Mouse (Mus musculus): ENCODE measurements at regions not wholly inside any gene's neighbourhood (a gene's known extent, or its start where the extent isn't known, plus 50 kb on each side); places are given as distances from the start of the nearest gene placed in this dataset.
A peak's percentile ranks its signal among the peaks of the same experiment; 100 is the strongest.

- DNase-seq = peak in 1 of 2 experiments; percentile 18
- intact Hi-C loops (cut with DNase I) = no loop called here
These were observed 455.7 kb upstream of the Zeb2 start for GRCm38 (mm10) chr2:45572906-45573305.

GRCm38 (mm10) chr2:45554707-45555106 lies 437.5 kb upstream of the Zeb2 start:
- intact Hi-C loops (cut with DNase I) = no loop called here
- no peak for DNase-seq

GRCm38 (mm10) chr2:45541394-45541793 lies 424.2 kb upstream of the Zeb2 start:
- intact Hi-C loops (cut with DNase I) = no loop called here
- DNase-seq = no peak

GRCm38 (mm10) chr2:45538950-45539349 lies 421.8 kb upstream of the Zeb2 start:
- intact Hi-C loops (cut with DNase I) = no loop called here
- DNase-seq = no peak

GRCm38 (mm10) chr2:45537722-45538121 lies 420.5 kb upstream of the Zeb2 start:
- intact Hi-C loops (cut with DNase I) = no loop called here

GRCm38 (mm10) chr2:45534806-45535205 lies 417.6 kb upstream of the Zeb2 start:
- peak; percentile 34 to 37 for DNase-seq
- intact Hi-C loops (cut with DNase I) = no loop called here

More at GRCm38 (mm10) chr2:45537722-45538121, 420.5 kb upstream of the Zeb2 start:
- no peak for DNase-seq

GRCm38 (mm10) chr2:45522310-45522709 lies 405.1 kb upstream of the Zeb2 start:
- intact Hi-C loops (cut with DNase I) = no loop called here
- DNase-seq = no peak

GRCm38 (mm10) chr2:45519550-45520152 lies 402.5 kb upstream of the Zeb2 start:
- DNase-seq = no peak
- intact Hi-C loops (cut with DNase I) = loop anchor here (10.0 kb wide), 1 partner anchor 925 kb away; no protein-coding TSS in a partner anchor

- intact Hi-C loops (cut with DNase I) = loop anchor here (10.0 kb wide), 1 partner anchor 930 kb away; no protein-coding TSS in a partner anchor
- DNase-seq = peak in 1 of 2 experiments; percentile 20
These were observed 397.3 kb upstream of the Zeb2 start for GRCm38 (mm10) chr2:45514290-45515180.

GRCm38 (mm10) chr2:45512852-45513251 lies 395.7 kb upstream of the Zeb2 start:
- intact Hi-C loops (cut with DNase I) = loop anchor here (10.0 kb wide), 1 partner anchor 932 kb away; no protein-coding TSS in a partner anchor
- DNase-seq = no peak

GRCm38 (mm10) chr2:45511791-45512190 lies 394.6 kb upstream of the Zeb2 start:
- no peak for DNase-seq

GRCm38 (mm10) chr2:45504468-45504867 lies 387.3 kb upstream of the Zeb2 start:
- no peak for DNase-seq
- intact Hi-C loops (cut with DNase I) = no loop called here

More at GRCm38 (mm10) chr2:45511791-45512190, 394.6 kb upstream of the Zeb2 start:
- intact Hi-C loops (cut with DNase I) = loop anchor here (10.0 kb wide), 1 partner anchor 933 kb away; no protein-coding TSS in a partner anchor

- intact Hi-C loops (cut with DNase I) = no loop called here
- DNase-seq = no peak
These were observed 376.5 kb upstream of the Zeb2 start for GRCm38 (mm10) chr2:45493656-45494055.

GRCm38 (mm10) chr2:45486530-45486929 lies 369.3 kb upstream of the Zeb2 start:
- intact Hi-C loops (cut with DNase I) = no loop called here
- no peak for DNase-seq

- intact Hi-C loops (cut with DNase I) = no loop called here
- DNase-seq = no peak
These were observed 368.3 kb upstream of the Zeb2 start for GRCm38 (mm10) chr2:45485477-45485876.

GRCm38 (mm10) chr2:45480671-45481070 lies 363.5 kb upstream of the Zeb2 start:
- DNase-seq = no peak
- intact Hi-C loops (cut with DNase I) = no loop called here

GRCm38 (mm10) chr2:45475996-45476395 lies 358.8 kb upstream of the Zeb2 start:
- intact Hi-C loops (cut with DNase I) = no loop called here
- DNase-seq = no peak

GRCm38 (mm10) chr2:45464306-45464705 lies 347.1 kb upstream of the Zeb2 start:
- DNase-seq = no peak
- intact Hi-C loops (cut with DNase I) = no loop called here

- intact Hi-C loops (cut with DNase I) = no loop called here
- no peak for DNase-seq
These were observed 342.2 kb upstream of the Zeb2 start for GRCm38 (mm10) chr2:45459410-45459809.

GRCm38 (mm10) chr2:45454811-45455210 lies 337.6 kb upstream of the Zeb2 start:
- intact Hi-C loops (cut with DNase I) = no loop called here
- DNase-seq = no peak

GRCm38 (mm10) chr2:45439146-45439545 lies 322.0 kb upstream of the Zeb2 start:
- intact Hi-C loops (cut with DNase I) = no loop called here

GRCm38 (mm10) chr2:45438739-45439138 lies 321.5 kb upstream of the Zeb2 start:
- no peak for DNase-seq
- intact Hi-C loops (cut with DNase I) = no loop called here

More at GRCm38 (mm10) chr2:45439146-45439545, 322.0 kb upstream of the Zeb2 start:
- no peak for DNase-seq

Data from heart, postnatal 14 days (tissue).